ENCODE assay signal across 18 mouse cellular contexts in genomic region chr8:7964276-7964675, GRCm38 (mm10).
"Had no signal": no experiment of that assay in that cellular context is flagged by ENCODE, and none has a peak within 500 bp of the region (broad histone marks: within the 10 kb centered on the region; RNA-seq: fewer than 3 reads in every experiment).

No protein-coding gene starts in this region.

- H3K9me3 ChIP-seq: limb, embryonic 10.5 days; limb, embryonic 13.5 days; liver, embryonic 12.5 days; liver, embryonic 15.5 days; lung, embryonic 15.5 days; megakaryocyte, embryonic 14.5 days; midbrain, embryonic 10.5 days; midbrain, embryonic 15.5 days; neural tube, embryonic 12.5 days; neural tube, embryonic 15.5 days had no signal

- H3K4me2 ChIP-seq: limb, embryonic 13.5 days; liver, embryonic 12.5 days; liver, embryonic 15.5 days; lung, embryonic 15.5 days; midbrain, embryonic 15.5 days; neural tube, embryonic 12.5 days; neural tube, embryonic 15.5 days had no signal

- H3K9ac ChIP-seq: limb, embryonic 13.5 days; liver, embryonic 12.5 days; liver, embryonic 15.5 days; lung, embryonic 15.5 days; midbrain, embryonic 15.5 days; neural tube, embryonic 12.5 days; neural tube, embryonic 15.5 days had no signal

- H3K4me3 ChIP-seq: limb, embryonic 10.5 days; limb, embryonic 13.5 days; liver, embryonic 12.5 days; liver, embryonic 15.5 days; lung, embryonic 15.5 days; megakaryocyte, embryonic 14.5 days; midbrain, embryonic 10.5 days; midbrain, embryonic 15.5 days; neural tube, embryonic 12.5 days; neural tube, embryonic 15.5 days had no signal

- DNase-seq: kidney, adult 9 months; kidney, postnatal 4 days; liver; lung, adult 18-20 months; lung, postnatal 10 days; lung, postnatal 36 days; thymus, adult 18-20 months; thymus, postnatal 4 days had no signal

- H3K27ac ChIP-seq: limb, embryonic 10.5 days; limb, embryonic 13.5 days; liver, embryonic 12.5 days; liver, embryonic 15.5 days; lung, embryonic 15.5 days; midbrain, embryonic 10.5 days; midbrain, embryonic 15.5 days; neural tube, embryonic 12.5 days; neural tube, embryonic 15.5 days had no signal

- ATAC-seq: liver, embryonic 12.5 days; midbrain, embryonic 15.5 days had no signal

- H3K36me3 ChIP-seq: limb, embryonic 10.5 days; limb, embryonic 13.5 days; liver, embryonic 12.5 days; liver, embryonic 15.5 days; lung, embryonic 15.5 days; midbrain, embryonic 10.5 days; midbrain, embryonic 15.5 days; neural tube, embryonic 12.5 days; neural tube, embryonic 15.5 days had no signal

- H3K27me3 ChIP-seq: limb, embryonic 13.5 days; liver, embryonic 12.5 days; liver, embryonic 15.5 days; lung, embryonic 15.5 days; megakaryocyte, embryonic 14.5 days; midbrain, embryonic 15.5 days; neural tube, embryonic 12.5 days; neural tube, embryonic 15.5 days had no signal

- H3K4me1 ChIP-seq: limb, embryonic 13.5 days; liver, embryonic 12.5 days; liver, embryonic 15.5 days; lung, embryonic 15.5 days; megakaryocyte, embryonic 14.5 days; midbrain, embryonic 10.5 days; midbrain, embryonic 15.5 days; neural tube, embryonic 12.5 days; neural tube, embryonic 15.5 days had no signal
